ENCODE assay signal across 7 mouse cellular contexts in the genomic region with DNA sequence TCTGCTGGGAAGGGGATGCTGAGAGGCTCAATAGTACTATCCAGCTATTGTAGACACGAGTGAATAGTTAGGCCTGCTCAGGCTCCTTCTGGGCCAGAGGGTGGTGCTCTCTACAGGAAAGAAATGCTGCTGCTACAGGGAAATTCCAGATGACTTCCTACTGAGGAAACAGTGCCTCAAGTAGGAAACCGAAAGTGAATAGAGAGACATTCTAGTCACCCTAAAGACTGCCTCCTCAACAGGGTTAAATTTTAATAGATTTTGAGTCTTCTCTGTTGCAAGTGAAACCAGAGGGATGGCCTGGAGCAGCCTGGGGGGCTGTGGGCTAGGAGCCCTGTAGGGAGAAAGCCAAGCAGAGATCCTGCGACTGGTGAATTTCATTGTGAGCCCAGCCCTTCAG. TPM values are rescaled to one million over a fixed set of nuclear protein-coding genes. Genes with fewer than 3 reads are reported as not detected.
DNase-seq lines count a peak whose midpoint lies in the region; ATAC-seq and TF ChIP-seq lines count a peak whose summit lies in the region.

No protein-coding gene starts in this region.

- H3K9me3 ChIP-seq in E14TG2a.4 (ENCODE audit: low read length), result no peaks in the 10 kb centered on the region
- H3K9me3 ChIP-seq in intestine, embryonic 16.5 days (ENCODE audit: control insufficient read depth, low read length), result no peaks in the 10 kb centered on the region
- H3K9me3 ChIP-seq in lung, embryonic 16.5 days (ENCODE audit: control insufficient read depth, low read length), result no peaks in the 10 kb centered on the region
- H3K9me3 ChIP-seq in forebrain, embryonic 15.5 days, result no peaks in the 10 kb centered on the region

- peaks cover 12% of the 10 kb centered on the region; the same call in 1 of the 2 replicates for H3K27me3 ChIP-seq in E14TG2a.4 (ENCODE audit: insufficient read depth, low read length)
- H3K27me3 ChIP-seq in intestine, embryonic 16.5 days (replicated peaks; ENCODE audit: control insufficient read depth, insufficient read depth, low read length), result peaks cover 5% of the 10 kb centered on the region; the same call in 1 of the 2 replicates
- peaks cover 9% of the 10 kb centered on the region for H3K27me3 ChIP-seq in lung, embryonic 16.5 days (ENCODE audit: control insufficient read depth, insufficient read depth, low read depth, low read length)
- peaks cover 17% of the 10 kb centered on the region; the same call in 1 of the 2 replicates for H3K27me3 ChIP-seq in forebrain, embryonic 15.5 days

- 0 out of 2 replicates have a peak, but pooled peaks cover 4% of the 10 kb centered on the region for H3K36me3 ChIP-seq in E14TG2a.4 (ENCODE audit: insufficient read depth, low read length)
- H3K36me3 ChIP-seq in intestine, embryonic 16.5 days (ENCODE audit: control insufficient read depth, insufficient read depth, low read length), result no peaks in the 10 kb centered on the region
- H3K36me3 ChIP-seq in lung, embryonic 16.5 days (ENCODE audit: control insufficient read depth, insufficient read depth, low read length), result no peaks in the 10 kb centered on the region
- H3K36me3 ChIP-seq in forebrain, embryonic 15.5 days, result no peaks in the 10 kb centered on the region

- ATAC-seq in intestine, embryonic 16.5 days, result peak; percentile 56
- ATAC-seq in lung, embryonic 16.5 days (ENCODE audit: low read depth), result no peak
- ATAC-seq in forebrain, embryonic 15.5 days (replicated peaks), result no peak

- no peak for TF ChIP-seq CTCF in E14TG2a.4 (conservative IDR thresholded peaks at IDR 0.05; ENCODE audit: low read length)

- no peak overlapping the region for H3K9ac ChIP-seq in intestine, embryonic 16.5 days (ENCODE audit: low read depth, low read length)
- no peak overlapping the region for H3K9ac ChIP-seq in lung, embryonic 16.5 days (ENCODE audit: low read length)
- no peak overlapping the region for H3K9ac ChIP-seq in forebrain, embryonic 15.5 days (replicated peaks)

- peak overlapping the region; percentile 32; the same call in 1 of the 2 replicates for H3K4me3 ChIP-seq in E14TG2a.4 (replicated peaks; ENCODE audit: low read length)
- peak overlapping the region; percentile 29; the same call in 1 of the 2 replicates for H3K4me3 ChIP-seq in intestine, embryonic 16.5 days (ENCODE audit: low read length)
- H3K4me3 ChIP-seq in lung, embryonic 16.5 days (ENCODE audit: low read length), result peak overlapping the region; percentile 25; the same call in 1 of the 2 replicates
- H3K4me3 ChIP-seq in forebrain, embryonic 15.5 days, result no peak overlapping the region

- H3K4me1 ChIP-seq in E14TG2a.4 (replicated peaks; ENCODE audit: low read depth, low read length), result peaks cover 67% of the 10 kb centered on the region
- H3K4me1 ChIP-seq in intestine, embryonic 16.5 days (ENCODE audit: control insufficient read depth, insufficient read depth, low read length), result peaks cover 7% of the 10 kb centered on the region
- peaks cover 5% of the 10 kb centered on the region for H3K4me1 ChIP-seq in lung, embryonic 16.5 days (replicated peaks; ENCODE audit: control insufficient read depth, insufficient read depth, low read length)
- peaks cover 8% of the 10 kb centered on the region for H3K4me1 ChIP-seq in forebrain, embryonic 15.5 days

- H3K27ac ChIP-seq in intestine, embryonic 16.5 days (ENCODE audit: low read length), result peak overlapping the region; percentile 33
- H3K27ac ChIP-seq in lung, embryonic 16.5 days (ENCODE audit: low read length), result 0 out of 2 replicates have a peak overlapping the region, but pooled peaks have one; percentile 19
- H3K27ac ChIP-seq in forebrain, embryonic 15.5 days (replicated peaks), result no peak overlapping the region

- peak; percentile 61 for DNase-seq in ZHBTc4 (ENCODE audit: low read depth, low spot score)
- DNase-seq in embryo, embryonic 10 days (ENCODE audit: low spot score), result no peak
- no peak for DNase-seq in thymus, adult 18-20 months

- 25% methylated on average over 3 of the region's 3 CpGs for WGBS in intestine, embryonic 16.5 days
- WGBS in lung, embryonic 16.5 days, result 28% methylated on average over 3 of the region's 3 CpGs
- WGBS in forebrain, embryonic 15.5 days, result 41% methylated on average over 3 of the region's 3 CpGs

- H3K4me2 ChIP-seq in intestine, embryonic 16.5 days (ENCODE audit: low read depth, low read length), result peak overlapping the region; percentile 49
- peak overlapping the region; percentile 34 for H3K4me2 ChIP-seq in lung, embryonic 16.5 days (ENCODE audit: low read depth, low read length)
- H3K4me2 ChIP-seq in forebrain, embryonic 15.5 days (replicated peaks), result no peak overlapping the region

RNA-seq across cellular contexts. Expression of a gene that starts 2.2 kb away (rescaled TPM):
- 2.2 TPM in 2 replicates for polyA plus RNA-seq in intestine, embryonic 16.5 days (2015; fragmentation: Nextera tagmentation; extraction: Ambion mirVana)
- 1.5 and 1.9 TPM in 2 replicates for polyA plus RNA-seq in lung, embryonic 16.5 days (2015; fragmentation: Nextera tagmentation; extraction: Ambion mirVana)
- 0.19 and 0.26 TPM in 2 replicates for polyA plus RNA-seq in forebrain, embryonic 15.5 days (2015; fragmentation: Nextera tagmentation; extraction: Ambion mirVana)
